Mouse (Mus musculus) limb, embryonic 12.5 days (tissue): ENCODE data around the gene Anks1b. TPM values are rescaled to one million over a fixed set of nuclear protein-coding genes. Genes with fewer than 3 reads are reported as not detected.

Experiments used
- ATAC-seq: fragments of 200-750 bp; cut with Nextera tagmentation; 2 replicates; pipeline ENCODE4 v1.8.0; 2017; ENCODE audit warnings: low read depth, moderate TSS enrichment; ENCODE audit not compliant: insufficient number of reproducible peaks, insufficient read depth, low FRiP score, low TSS enrichment
- H3K27ac ChIP-seq: fragments of 300-500 bp; sonication (generic); 2 replicates; pipeline ENCODE4 v1.5.1; 2016; ENCODE audit warnings: mild to moderate bottlenecking, moderate library complexity
- H3K27me3 ChIP-seq: fragments of 300-500 bp; sonication (generic); 2 replicates; pipeline ENCODE4 v1.6.1; 2016; ENCODE audit warnings: mild to moderate bottlenecking, moderate library complexity
- H3K36me3 ChIP-seq: fragments of 300-500 bp; sonication (generic); 2 replicates; pipeline ENCODE4 v1.6.1; 2016; ENCODE audit warnings: mild to moderate bottlenecking, moderate library complexity
- H3K4me1 ChIP-seq: fragments of 300-500 bp; sonication (generic); replicated peaks from 2 replicates; pipeline ENCODE4 v1.6.1; 2016
- H3K4me2 ChIP-seq: fragments of 300-500 bp; sonication (generic); 2 replicates; pipeline ENCODE4 v1.6.1; 2016; ENCODE audit warnings: mild to moderate bottlenecking, moderate library complexity
- H3K4me3 ChIP-seq: fragments of 300-500 bp; sonication (generic); replicated peaks from 2 replicates; pipeline ENCODE4 v1.5.1; 2016; ENCODE audit warnings: mild to moderate bottlenecking
- H3K9ac ChIP-seq: fragments of 300-500 bp; sonication (generic); replicated peaks from 2 replicates; pipeline ENCODE4 v1.6.1; 2016; ENCODE audit warnings: mild to moderate bottlenecking, moderate library complexity
- H3K9me3 ChIP-seq: fragments of 300-500 bp; sonication (generic); 2 replicates; pipeline ENCODE4 v1.6.1; 2016; ENCODE audit warnings: mild to moderate bottlenecking, moderate library complexity
- WGBS: fragments of 180-500 bp; shearing (Covaris S2); methylation state at CpG from one replicate; pipeline ENCODE4 v1.1.7; 2016; 5-methylcytosine and 5-hydroxymethylcytosine counted together
- polyA plus RNA-seq: library from polyadenylated mRNA; unstranded; fragments of >200 nt; fragmentation: Nextera tagmentation; extraction: Ambion mirVana; gene quantifications from 2 replicates; pipeline ENCODE4 v1.2.1, GENCODE M21; 2016

Gene Anks1b
- polyA plus RNA-seq, 1 experiment from 2014 or later, result 1.8 TPM

DNA sequence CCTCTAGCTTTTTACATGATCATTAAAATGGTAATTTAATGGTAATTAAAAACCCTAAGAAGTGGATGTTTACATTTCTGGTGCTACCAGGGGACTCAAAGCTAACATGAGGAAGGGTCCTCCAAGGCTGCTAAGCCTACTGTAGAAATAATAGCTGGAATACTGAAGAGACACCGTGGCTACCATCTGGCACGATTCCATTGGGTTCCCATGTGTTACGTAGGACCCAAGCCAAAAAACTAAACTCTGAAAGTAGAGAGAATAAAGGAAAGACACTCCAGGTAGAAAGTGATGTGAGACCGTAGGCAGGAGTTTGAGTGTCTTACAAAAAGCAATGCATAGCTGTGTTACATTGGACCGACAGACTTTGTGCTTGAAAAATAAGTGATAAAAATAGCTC, 317.1 kb downstream of the Anks1b start:
- no peaks in the 10 kb centered on the region for H3K4me1 ChIP-seq
- H3K9ac ChIP-seq, result no peak overlapping the region
- H3K4me3 ChIP-seq, result no peak overlapping the region
- H3K9me3 ChIP-seq, result no peaks in the 10 kb centered on the region
- no peaks in the 10 kb centered on the region for H3K36me3 ChIP-seq
- WGBS, result 72% methylated on average over 5 of the region's 5 CpGs
- no peak overlapping the region for H3K4me2 ChIP-seq
- H3K27me3 ChIP-seq, result no peaks in the 10 kb centered on the region
- no peak for ATAC-seq
- H3K27ac ChIP-seq, result no peak overlapping the region

DNA sequence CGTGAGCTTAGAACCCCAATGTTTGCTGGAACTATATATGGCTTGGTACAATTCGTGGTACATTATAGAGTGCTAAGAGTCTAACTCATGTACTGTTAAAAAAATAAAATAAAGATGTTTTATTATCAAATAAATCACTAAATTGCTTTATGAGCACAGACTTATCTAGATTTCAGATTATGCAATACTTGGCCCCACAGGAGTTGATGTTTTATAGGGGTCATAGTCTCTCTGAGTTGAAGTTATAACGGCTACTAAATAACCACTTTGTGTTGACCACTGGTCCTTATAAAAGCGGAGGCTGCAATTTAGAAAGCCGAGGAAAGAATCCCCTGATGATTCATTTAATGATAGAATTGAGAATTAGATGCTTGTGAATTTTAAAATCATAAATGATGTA, 323.6 kb downstream of the Anks1b start:
- H3K27ac ChIP-seq, result no peak overlapping the region
- 77% methylated on average over 5 of the region's 5 CpGs for WGBS

DNA sequence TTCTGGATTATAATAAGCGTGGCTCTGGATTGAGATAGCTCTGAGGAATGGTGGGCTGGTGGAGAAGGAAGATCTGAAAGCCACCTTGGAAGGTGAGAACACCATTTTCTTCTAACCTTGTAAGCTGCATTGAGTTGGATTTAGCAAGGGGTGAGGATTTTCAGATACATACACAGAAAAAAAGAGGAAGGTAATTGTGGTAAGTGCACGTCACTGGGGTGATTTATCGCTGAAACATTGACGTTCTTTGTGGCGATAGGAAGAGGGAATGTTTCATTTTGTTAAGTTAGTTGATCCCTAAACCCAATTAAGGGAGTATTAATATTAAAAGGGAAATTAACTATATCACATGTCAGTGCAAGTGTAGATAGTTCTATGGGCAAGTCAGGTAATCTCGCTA, 336.7 kb downstream of the Anks1b start:
- H3K36me3 ChIP-seq, result no peaks in the 10 kb centered on the region
- H3K4me2 ChIP-seq, result no peak overlapping the region
- H3K27ac ChIP-seq, result no peak overlapping the region
- no peaks in the 10 kb centered on the region for H3K9me3 ChIP-seq
- H3K4me1 ChIP-seq, result no peaks in the 10 kb centered on the region
- H3K27me3 ChIP-seq, result no peaks in the 10 kb centered on the region
- no peak for ATAC-seq
- H3K9ac ChIP-seq, result no peak overlapping the region
- no peak overlapping the region for H3K4me3 ChIP-seq
- 92% methylated on average over 6 of the region's 6 CpGs for WGBS

More for the DNA sequence above, 323.6 kb downstream of the Anks1b start:
- H3K9me3 ChIP-seq, result no peaks in the 10 kb centered on the region
- H3K9ac ChIP-seq, result no peak overlapping the region
- no peak overlapping the region for H3K4me2 ChIP-seq
- H3K4me3 ChIP-seq, result no peak overlapping the region
- H3K36me3 ChIP-seq, result no peaks in the 10 kb centered on the region
- no peak for ATAC-seq
- H3K4me1 ChIP-seq, result no peaks in the 10 kb centered on the region
- no peaks in the 10 kb centered on the region for H3K27me3 ChIP-seq

DNA sequence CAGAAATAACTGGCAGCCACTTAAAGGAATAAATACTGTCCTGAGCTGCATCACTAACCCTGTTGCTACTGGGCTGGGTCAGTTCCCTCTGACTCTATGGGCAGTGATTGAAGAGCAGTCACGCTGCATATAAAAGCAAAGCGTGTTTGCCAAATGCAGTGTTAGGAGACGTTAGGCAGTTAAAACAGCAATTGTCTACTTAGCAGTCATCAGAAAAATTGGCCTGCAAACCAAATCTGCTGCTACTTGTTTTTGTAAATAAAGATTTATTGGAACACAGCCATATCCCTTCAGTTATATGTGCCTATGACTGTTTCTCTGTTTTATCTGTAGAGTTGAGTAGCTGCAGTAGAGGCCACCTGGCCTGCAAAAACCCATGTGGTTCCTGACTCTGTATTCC, 347.2 kb downstream of the Anks1b start:
- Histone ChIP-seq H3K4me3 (no peak overlapping the region), H3K36me3 (no peaks in the 10 kb centered on the region), H3K9ac (no peak overlapping the region), H3K4me2 (no peak overlapping the region), H3K27me3 (no peaks in the 10 kb centered on the region), H3K27ac (no peak overlapping the region), H3K4me1 (no peaks in the 10 kb centered on the region), H3K9me3 (no peaks in the 10 kb centered on the region)
- WGBS, result 74% methylated on average over 3 of the region's 3 CpGs
- ATAC-seq, result no peak

DNA sequence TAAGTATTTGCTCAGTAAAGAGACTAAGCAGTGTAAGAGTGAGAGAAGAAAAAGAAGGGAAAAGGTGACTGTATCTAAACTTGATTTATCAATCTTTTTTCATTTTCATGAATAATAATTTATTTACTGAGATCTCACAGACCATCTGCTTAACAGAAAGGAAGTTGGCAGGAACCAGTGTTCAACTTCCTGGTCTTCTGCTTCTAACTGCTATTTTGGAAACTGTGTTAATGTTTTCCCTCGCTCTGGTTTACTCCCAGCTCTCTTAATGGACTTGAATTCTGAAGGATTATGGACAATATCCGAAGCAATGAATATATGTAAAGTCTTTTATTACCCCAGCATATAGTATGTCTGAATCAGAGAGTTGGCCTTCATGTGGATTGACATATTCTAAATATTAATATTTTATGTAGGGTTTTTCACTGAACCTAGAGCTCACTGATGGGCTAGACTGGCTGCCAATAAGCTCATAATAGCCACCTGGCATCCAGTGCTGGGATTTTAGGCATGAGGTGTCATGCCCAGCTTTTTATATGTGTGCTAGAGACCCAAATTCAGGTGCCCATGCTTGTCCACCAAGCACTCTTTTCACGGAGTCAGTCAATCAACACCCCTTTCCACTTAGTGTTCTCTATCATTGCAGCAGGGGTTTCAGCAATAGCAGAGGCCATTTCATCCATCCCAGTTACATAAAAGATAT, 349.6 kb downstream of the Anks1b start:
- Histone ChIP-seq H3K27me3 (no peaks in the 10 kb centered on the region), H3K36me3 (no peaks in the 10 kb centered on the region), H3K27ac (no peak overlapping the region), H3K9me3 (no peaks in the 10 kb centered on the region), H3K4me3 (no peak overlapping the region), H3K9ac (no peak overlapping the region), H3K4me1 (no peaks in the 10 kb centered on the region), H3K4me2 (no peak overlapping the region)
- ATAC-seq, result no peak
- WGBS, result 86% methylated on average over 3 of the region's 3 CpGs

DNA sequence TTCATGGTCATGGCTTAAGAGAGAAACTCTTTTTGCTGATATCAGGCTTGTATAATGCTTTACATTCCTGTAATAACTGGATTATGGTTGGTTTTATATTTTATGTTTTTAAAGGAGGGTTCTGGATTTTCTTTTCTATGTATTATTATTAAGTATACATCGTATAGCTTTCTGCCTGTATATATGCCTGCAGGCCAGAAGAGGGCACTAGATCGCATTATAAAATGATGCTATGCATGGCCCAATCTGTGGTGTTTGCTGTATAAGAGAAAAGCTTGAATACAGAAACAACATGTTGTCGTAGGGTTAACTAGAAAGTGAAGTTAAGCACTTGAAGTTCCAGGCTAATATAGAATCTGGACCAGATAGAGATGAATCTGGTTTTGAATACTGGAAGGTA, 362.0 kb downstream of the Anks1b start:
- H3K27me3 ChIP-seq, result no peaks in the 10 kb centered on the region
- H3K9ac ChIP-seq, result no peak overlapping the region
- ATAC-seq, result no peak
- no peak overlapping the region for H3K27ac ChIP-seq
- H3K4me1 ChIP-seq, result no peaks in the 10 kb centered on the region
- no peak overlapping the region for H3K4me3 ChIP-seq
- WGBS, result 75% methylated on average over 3 of the region's 3 CpGs
- H3K9me3 ChIP-seq, result no peaks in the 10 kb centered on the region
- no peaks in the 10 kb centered on the region for H3K36me3 ChIP-seq
- no peak overlapping the region for H3K4me2 ChIP-seq

DNA sequence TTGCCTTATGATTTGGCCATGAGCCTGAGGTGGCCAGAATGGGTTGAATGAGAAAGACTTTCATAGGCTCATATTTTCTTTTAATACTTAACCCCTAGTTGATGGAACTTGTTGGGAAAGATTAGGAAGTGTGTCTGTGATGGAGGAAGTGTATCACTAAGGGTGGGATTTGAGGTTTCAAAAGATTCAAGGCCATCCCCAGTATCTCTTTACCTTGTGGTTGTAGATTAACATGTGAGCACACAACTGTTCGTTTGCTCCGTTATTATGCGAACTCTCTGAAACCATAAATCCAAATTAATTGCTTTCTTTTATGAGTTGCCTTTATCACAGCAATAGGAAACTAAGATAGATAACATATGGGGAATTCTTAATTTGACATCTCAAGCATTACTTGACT, 364.0 kb downstream of the Anks1b start:
- Histone ChIP-seq H3K4me1 (no peaks in the 10 kb centered on the region), H3K9ac (no peak overlapping the region), H3K36me3 (no peaks in the 10 kb centered on the region), H3K4me3 (no peak overlapping the region), H3K9me3 (no peaks in the 10 kb centered on the region), H3K27ac (no peak overlapping the region), H3K27me3 (no peaks in the 10 kb centered on the region), H3K4me2 (no peak overlapping the region)
- ATAC-seq, result no peak
- 81% methylated on average over 3 of the region's 3 CpGs for WGBS

DNA sequence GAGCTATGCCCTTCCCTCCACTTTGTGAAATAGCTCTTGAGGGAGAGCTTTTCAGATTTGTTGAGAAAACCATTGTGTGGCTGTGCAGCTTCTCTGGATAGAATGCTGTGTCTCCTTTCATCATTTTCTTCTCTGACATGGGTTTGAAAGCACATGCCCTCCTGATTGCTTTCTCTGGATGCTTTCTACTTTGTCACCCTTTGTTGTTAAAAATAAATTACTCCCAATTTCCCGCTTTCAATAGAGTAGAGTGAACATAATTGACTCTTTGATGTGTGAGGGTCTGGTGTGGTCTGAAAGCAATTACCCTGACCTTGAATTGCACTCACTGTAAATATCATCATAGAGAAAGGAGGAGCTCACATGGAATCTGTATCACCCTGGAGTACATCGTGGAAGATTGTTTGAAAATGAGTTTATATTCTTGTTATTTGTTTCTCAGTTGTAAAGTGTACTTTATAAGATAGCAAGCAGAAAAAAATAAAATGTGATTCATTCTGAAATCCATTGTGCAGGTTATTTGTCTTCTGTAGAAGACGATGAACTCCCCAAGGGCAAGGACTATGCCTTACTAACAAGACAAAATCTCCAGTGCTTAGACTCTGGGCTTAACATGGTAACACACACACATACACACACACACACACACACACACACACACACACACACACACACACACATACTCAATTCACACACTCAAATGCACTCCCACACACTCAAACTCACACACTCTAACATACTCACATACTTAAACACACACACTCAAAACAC, 385.8 kb downstream of the Anks1b start:
- Histone ChIP-seq H3K27me3 (no peaks in the 10 kb centered on the region), H3K27ac (no peak overlapping the region), H3K36me3 (no peaks in the 10 kb centered on the region), H3K4me2 (no peak overlapping the region), H3K4me1 (no peaks in the 10 kb centered on the region), H3K9me3 (no peaks in the 10 kb centered on the region), H3K4me3 (no peak overlapping the region), H3K9ac (no peak overlapping the region)
- 49% methylated on average over 3 of the region's 3 CpGs for WGBS
- ATAC-seq, result no peak

DNA sequence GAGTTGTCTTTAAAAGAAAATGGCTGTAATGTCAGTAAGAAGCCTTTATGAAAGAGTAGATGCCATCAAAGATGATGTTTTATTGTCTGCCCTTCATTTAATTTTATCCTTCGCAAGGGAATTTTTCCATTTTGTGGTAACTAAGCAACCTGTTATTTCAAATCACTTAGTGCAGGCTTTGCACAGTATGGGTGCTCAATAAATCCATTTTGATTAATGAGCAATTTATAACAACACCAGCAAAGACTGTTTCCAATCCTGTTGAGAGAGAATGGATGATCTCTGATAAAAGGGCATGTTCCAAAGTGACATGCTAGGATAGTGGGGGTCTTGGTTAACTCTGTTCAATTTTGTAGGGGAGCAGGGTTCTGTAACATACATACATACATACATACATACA, 398.0 kb downstream of the Anks1b start:
- no peak overlapping the region for H3K4me2 ChIP-seq
- 86% methylated on average over 1 of the region's 1 CpGs for WGBS
- no peaks in the 10 kb centered on the region for H3K9me3 ChIP-seq
- no peak for ATAC-seq
- H3K4me1 ChIP-seq, result no peaks in the 10 kb centered on the region
- H3K27ac ChIP-seq, result no peak overlapping the region
- H3K36me3 ChIP-seq, result no peaks in the 10 kb centered on the region
- no peaks in the 10 kb centered on the region for H3K27me3 ChIP-seq
- H3K9ac ChIP-seq, result no peak overlapping the region
- no peak overlapping the region for H3K4me3 ChIP-seq

DNA sequence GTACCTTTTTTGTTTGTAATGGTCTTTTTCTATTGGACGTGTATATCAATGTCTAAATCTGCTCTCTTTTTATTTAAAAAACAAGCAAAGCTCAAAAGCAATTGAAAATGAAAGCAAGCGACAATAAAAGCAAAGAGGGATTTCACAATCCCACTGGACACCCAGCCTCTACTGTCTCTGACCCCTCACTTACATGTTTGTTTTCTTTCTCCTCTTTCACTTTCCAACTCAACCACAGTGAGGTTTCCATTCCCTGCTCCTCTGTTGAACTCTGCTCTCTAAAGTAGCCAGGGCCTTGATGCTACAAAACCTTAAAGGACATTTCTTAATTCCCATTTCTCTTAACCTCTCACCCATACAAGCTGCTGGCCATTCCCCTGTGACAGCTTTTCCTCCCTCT, 400.0 kb downstream of the Anks1b start:
- Histone ChIP-seq H3K9me3 (no peaks in the 10 kb centered on the region), H3K4me3 (no peak overlapping the region), H3K27me3 (no peaks in the 10 kb centered on the region), H3K4me1 (no peaks in the 10 kb centered on the region), H3K27ac (no peak overlapping the region), H3K36me3 (no peaks in the 10 kb centered on the region), H3K9ac (no peak overlapping the region), H3K4me2 (no peak overlapping the region)
- 86% methylated on average over 2 of the region's 2 CpGs for WGBS
- no peak for ATAC-seq

DNA sequence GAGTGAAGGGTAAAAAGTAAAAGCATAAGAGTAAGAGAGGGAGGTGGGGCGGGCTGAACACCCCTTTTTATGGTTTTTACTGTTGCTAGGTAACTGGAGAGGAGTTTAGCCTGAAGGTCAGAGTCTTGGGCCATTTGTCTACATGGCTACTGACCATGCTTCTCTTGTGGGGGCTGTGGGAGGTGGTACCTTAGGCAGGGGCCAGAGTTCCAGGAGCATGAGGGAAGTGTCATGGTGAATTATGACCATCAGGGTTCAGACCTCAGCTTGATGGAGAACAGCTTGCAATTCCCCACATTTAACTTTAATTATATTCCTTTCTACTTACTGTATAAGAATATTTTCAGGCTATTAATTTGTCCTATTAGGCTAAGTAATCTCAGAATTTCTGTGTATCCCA, 413.3 kb downstream of the Anks1b start:
- WGBS, result 38% methylated on average over 1 of the region's 1 CpGs
- H3K9me3 ChIP-seq, result no peaks in the 10 kb centered on the region
- no peaks in the 10 kb centered on the region for H3K36me3 ChIP-seq
- no peaks in the 10 kb centered on the region for H3K27me3 ChIP-seq
- H3K4me2 ChIP-seq, result no peak overlapping the region
- H3K9ac ChIP-seq, result no peak overlapping the region
- H3K4me1 ChIP-seq, result no peaks in the 10 kb centered on the region
- ATAC-seq, result no peak
- no peak overlapping the region for H3K4me3 ChIP-seq
- H3K27ac ChIP-seq, result no peak overlapping the region

DNA sequence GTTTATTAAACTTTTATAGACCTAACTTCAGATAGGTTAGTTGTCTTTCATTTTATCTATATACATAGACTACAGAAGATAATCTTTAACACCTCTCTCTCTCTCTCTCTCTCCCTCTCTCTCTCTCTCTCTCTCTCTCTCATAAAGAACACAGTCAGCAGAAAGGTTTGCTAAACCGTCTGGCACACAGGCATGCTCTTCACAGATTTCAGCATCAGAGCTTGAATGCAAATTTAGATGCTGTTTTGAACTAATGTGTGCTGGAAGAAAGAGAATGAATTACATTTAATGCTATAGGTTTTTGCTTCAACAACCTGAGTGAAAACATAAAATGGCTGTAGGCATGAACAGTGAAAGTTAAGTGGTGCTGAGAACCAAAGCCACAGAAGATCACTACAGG, 429.9 kb downstream of the Anks1b start:
- no peak overlapping the region for H3K27ac ChIP-seq
- H3K9ac ChIP-seq, result no peak overlapping the region
- 53% methylated on average over 1 of the region's 1 CpGs for WGBS
- H3K36me3 ChIP-seq, result no peaks in the 10 kb centered on the region
- H3K4me1 ChIP-seq, result 0 out of 2 replicates have a peak, but pooled peaks cover 2% of the 10 kb centered on the region
- H3K4me3 ChIP-seq, result no peak overlapping the region
- no peak for ATAC-seq
- H3K9me3 ChIP-seq, result no peaks in the 10 kb centered on the region
- no peaks in the 10 kb centered on the region for H3K27me3 ChIP-seq
- no peak overlapping the region for H3K4me2 ChIP-seq
